Mouse (Mus musculus): ENCODE results near the gene Chrnb1.

Chrnb1 gene

DNA sequence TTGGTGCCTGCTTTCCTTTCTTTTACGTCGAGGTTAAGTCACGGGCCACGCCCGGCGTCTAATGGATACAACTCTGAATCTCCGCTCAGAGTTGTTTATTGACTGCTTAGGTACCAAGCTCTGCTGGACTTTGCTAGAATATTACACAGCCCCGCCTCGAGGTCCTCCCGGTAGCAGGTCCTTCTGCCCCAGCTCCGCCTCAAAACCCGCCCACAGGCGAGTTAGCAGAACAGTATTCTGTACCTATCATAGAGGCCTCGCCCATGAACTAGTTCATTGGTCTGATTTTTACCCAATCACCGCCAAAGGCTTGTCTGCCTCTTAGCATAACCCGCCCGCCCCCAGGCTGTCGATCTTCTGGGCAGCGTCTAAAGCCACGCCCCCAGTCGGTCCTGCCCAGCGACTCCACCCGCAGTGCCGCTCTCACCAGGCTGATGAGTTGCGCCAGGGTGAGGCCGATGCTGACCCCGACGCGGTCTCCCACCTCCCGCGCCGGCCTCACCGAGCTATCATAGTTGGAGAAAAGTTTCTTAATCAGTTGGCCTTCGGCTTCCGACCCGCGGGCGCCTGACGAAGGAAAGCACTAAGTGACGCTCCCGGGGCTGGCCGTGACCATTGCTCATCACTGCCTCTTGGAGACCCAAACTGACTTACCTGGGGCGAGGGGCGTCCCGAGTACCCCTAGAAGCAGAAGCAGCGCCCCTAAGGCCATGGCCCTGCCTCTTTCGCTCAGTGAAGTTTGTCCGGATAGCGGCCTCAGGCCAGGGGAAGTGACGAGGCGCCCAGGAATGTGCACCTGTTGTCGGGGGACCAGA, at the start of gene Chrnb1:
Gene Chrnb1, minus strand, starts transcription at position 776 of the 815 bp plus-strand sequence.
- DNase-seq (ENCODE audit: low read depth, low spot score): peak; percentile 98

DNA sequence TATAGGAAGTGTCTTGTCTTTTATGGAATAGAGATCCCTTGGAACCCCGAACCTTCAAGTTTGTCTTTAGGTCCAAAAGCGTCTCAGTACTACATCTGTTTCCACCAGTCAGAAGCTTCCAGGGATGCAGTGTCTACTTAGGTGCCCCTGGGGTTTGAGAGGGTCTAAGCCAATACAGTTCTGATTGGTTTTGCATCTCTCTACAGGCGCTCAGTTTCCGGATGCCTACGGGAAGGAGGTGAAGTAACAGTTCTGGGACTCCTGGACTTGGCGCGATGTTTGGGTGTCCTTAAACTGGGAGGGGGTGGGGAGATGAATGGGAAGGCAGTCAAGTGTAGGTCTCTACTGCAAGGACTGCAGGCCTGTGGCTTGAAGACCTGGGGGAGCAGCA, 43.0 kb upstream of the Chrnb1 start:
- no peak for DNase-seq (ENCODE audit: low read depth, low spot score)

DNA sequence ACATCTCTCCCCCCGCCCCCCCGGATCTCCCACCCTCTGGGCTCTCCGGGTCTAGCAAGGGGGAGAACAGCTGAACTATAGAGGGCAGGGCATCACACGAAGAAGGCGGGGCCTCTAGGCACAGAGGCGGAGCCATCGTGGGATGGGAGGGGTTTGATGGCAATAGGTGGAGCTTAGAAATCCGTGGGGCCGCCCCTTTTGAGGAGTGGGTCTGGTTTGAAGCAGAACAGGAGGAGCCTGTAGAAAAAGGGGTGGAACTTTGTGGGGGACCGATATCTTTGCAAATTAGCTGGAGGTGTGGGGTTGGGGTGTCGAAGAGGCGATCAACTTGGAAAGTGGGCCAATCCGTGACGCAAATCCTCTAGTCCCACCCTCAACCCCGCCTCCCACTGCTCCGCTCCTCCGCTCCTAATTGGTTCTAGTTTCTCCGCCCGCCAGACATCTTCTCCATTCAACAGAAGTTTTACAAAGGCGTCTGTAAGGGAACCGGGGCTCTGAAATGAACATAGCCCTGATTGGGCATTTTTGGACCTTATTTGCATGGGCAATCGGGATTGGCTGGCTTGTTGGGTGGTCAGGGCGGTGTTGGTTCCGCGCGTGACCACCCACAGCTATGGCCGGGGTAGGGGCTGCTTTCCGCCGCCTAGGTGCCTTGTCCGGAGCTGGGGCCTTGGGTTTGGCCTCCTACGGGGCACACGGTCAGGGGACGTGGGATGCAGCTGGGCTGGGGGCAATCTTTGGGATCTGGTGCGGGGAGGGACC, 42.4 kb upstream of the Chrnb1 start, which contains the start of gene Tmem256:
Gene Tmem256, plus strand, starts transcription at position 563 of the 762 bp plus-strand sequence.
- peak; percentile 99 for DNase-seq (ENCODE audit: low read depth, low spot score)

DNA sequence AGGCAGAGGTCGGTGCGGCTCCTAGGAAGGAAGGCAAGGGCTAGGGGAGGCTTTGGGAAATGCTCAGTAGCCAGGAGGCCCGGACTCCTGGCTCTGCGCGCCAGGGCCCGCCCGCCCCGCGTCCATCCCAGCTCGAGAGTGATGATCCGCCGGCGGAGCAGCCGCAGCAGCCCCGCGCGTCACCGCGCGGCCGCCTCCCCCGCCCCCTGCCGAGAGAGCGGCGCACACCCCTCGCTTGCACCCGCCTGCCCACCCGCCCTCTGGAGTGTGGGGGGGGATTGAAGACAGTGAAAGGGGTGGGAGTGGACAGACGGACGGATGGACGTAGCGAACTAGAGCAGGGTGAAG, 41.8 kb upstream of the Chrnb1 start, which contains the start of gene Nlgn2:
Gene Nlgn2, minus strand, starts transcription at position 181 of the 348 bp plus-strand sequence.
- DNase-seq (ENCODE audit: low read depth, low spot score): no peak

DNA sequence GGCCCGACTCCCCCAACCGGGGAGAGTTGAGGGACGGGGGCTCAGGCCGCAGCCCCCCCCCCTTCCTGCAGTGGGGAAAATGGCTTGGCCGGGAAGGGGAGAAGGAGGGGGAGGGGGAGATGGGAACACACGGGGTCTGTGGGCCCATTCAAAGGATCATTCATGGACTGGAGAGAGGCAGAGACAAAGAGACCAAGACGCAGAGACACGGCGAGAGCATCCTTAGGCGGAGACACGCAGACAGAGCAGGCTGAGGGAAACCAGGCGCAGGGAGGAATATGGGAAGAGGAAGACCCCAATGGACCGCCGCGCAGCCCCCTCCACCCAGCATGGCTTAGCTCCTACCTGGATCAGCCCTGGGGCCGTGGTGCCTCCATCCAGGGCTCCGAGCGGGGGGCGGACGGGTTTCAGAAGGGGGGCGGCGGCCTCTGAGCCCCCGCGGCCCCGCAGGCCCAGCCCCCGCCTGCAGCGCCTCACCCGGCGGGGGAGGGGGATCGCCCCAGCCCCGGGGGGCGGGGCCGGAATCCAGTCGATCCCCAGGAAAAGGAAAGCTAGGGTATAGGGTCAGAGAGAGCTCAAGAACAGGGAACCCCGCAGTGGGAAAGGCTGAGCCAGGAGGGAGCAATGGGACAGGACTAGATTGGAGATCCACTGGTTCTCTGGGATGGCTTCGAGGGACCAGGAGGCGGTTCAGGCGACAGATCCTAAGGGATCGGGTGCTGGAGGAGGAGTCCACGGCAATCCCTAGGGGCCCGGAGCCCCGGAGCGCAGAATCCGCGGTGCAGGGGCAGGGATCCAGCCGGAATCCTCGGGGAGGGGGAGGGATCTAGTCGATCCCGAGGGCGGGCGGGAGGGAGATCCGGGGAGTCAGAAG, 41.2 kb upstream of the Chrnb1 start:
- DNase-seq (ENCODE audit: low read depth, low spot score): peak; percentile 23

DNA sequence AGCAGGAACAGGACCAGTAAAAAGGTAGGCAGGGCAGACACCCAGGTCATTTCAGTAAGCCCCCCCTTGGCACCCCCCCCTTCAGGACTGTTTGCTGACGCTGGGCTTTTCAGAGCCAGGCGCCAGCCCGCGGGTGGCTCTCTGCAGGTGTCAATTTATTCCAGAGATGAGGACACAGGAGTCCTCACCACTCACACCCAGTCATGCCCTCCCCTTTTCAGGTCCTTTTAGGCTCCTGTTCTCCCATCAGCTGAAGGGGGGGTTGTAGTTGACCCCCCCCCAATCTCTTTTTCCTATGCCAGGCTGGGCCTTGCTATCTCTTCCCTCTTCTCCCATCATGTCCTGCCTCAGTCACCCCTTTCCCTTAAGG, 40.2 kb upstream of the Chrnb1 start:
- no peak for DNase-seq (ENCODE audit: low read depth, low spot score)

DNA sequence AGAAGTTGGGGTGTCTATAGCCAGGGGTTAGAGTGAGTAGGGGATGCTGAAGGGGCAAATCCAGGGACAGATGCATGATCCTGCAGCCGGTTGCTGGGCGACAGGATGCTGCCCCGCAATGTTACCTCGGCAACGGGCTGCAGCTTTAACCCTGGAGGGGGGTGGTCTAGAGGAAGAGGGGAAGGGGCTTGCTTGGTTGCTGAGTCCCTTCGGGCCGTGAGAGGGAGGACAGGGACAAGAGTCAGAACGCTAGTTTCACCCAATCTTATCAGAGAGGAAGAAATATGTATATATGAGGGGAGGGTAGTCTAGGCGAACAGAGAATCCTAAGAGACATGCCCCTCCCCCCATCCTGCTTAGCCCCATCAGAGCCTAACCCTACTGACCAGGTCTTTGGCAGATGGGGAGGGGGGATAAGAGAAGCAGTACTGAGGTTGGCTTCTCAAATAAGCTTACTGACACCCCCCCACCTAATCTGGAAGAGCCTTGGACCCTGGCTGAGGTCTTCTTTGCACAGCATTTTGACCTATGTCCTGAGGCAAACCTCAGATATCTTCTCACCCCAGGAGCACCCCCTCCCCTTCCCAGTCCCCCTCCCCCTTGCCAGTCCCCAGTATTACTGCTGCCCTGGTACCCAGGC, 39.7 kb upstream of the Chrnb1 start:
- DNase-seq (ENCODE audit: low read depth, low spot score): no peak

DNA sequence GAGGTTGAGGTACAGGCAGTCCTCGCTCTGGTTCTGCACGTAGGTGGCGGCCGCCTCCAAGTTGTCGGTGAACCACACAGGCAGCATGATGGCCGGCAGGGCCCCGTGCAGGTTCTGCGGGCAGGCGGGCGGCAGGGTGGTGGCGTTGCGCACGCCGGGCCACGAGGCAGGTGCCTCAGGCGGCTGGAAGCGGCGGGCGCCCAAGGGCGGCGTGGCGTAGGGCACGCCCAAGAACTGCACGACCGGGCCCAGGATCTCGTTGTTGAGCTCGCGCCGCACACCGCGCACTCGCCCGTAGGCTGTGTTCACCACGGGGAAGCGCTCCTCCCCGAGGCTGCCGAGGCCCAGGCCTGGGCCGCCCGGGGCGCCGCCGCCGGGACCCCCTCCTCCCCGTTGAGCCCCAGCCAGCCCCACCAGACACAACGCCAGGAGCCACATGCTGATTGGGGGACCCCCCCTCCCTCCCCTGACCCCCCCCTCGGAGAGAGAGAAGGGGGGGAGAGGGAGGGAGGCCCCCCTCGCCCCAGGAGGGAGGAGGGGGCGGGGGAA, 38.3 kb upstream of the Chrnb1 start:
- no peak for DNase-seq (ENCODE audit: low read depth, low spot score)

DNA sequence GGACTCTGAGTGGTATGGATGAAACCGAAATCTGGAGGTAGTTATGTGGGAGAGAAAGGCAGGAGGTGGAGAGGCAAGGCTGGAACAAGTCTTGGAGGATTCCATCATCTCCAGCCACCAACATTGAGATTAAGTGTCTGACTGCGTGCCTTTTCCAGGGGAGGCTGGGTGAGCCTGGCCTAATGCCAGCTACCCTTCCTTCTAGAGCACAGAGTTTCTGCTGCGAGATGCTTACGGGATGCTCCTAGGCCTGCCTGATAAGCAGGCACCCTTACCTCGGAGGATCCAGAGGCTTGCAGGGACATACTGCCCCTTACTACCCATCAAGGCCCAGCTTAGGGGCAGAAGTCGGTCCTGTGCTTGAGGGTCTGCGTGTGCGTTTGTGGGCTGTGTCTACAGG, 37.8 kb upstream of the Chrnb1 start:
- DNase-seq (ENCODE audit: low read depth, low spot score): no peak

DNA sequence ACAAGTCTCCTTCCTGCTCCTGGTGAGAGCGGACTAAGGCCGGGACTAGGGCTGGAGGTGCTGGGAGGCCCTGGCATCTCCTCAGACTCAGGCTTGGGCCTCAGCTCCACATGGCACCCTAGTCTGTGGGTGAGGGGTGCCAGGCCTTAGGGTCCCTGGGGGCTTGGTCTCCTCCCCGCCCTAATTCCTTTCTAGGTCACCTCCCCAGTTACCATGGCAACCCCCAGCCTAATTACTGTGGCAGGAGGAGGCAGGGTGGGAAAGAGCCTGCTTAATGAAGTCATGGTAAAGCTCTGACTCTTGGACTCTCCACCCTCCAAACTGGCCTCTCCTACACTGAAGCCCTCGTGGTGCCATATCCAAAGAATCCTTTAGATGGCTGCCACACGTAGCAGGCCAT, 33.1 kb upstream of the Chrnb1 start:
- no peak for DNase-seq (ENCODE audit: low read depth, low spot score)

DNA sequence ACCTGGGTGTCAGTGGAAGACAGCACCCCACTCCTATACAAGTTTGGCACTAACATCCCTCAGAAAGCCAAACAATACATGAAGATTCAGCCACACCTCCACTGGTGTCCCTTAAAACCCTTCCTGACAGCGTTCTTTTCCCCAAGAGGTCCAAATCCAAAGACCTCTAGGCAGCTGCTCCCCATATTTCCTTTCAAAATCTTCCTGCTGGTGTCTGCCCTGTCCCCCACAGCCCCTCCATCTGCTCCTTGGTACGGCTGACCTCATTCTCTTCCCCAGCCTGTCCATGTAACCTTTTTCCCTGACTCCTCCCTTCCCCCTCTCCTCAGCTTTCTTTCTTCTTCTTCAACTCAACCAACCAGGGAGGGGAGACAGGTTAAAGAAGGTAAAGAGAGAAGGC, 27.7 kb upstream of the Chrnb1 start:
- no peak for DNase-seq (ENCODE audit: low read depth, low spot score)

DNA sequence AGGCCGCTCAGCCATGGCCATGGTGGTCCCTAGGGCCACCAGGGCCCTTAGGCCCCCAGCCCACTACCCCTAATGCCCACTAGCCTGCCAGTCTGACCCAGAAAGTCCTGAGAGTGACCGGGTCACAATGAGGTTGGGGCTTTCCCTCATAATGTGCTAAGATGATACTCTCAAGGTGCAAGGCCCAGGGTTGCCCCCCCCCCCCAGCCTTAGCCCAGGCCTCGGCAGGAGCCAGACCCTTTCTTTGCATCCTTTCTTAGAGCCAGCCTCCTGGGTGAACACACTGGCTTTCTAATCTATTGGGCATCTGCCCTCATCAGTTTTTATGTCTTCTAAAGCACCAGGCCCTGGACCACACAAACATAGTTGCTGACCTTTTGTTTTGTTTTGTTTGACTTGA, 26.3 kb upstream of the Chrnb1 start, which contains the start of gene Spem1:
Gene Spem1, minus strand, starts transcription at position 101 of the 400 bp plus-strand sequence.
- DNase-seq (ENCODE audit: low read depth, low spot score): no peak

DNA sequence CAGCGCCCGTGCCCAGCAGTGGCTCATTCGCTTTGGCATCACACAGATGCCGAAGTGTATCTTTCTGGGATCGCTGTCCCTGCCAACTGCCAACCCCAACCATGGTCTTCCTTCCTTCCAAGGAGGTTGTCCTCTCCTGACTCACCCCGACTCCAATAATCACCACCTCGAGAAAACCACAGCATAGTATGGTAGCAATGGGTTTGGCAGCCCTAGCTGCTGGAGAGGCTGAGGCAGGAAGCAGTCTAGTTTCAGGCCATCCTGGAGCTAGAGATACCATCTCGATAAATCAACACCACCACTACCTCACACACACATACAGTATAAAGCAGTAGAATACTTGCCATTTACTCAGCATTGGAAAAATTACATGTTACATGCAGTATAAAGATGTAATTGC, 23.1 kb upstream of the Chrnb1 start:
- no peak for DNase-seq (ENCODE audit: low read depth, low spot score)

DNA sequence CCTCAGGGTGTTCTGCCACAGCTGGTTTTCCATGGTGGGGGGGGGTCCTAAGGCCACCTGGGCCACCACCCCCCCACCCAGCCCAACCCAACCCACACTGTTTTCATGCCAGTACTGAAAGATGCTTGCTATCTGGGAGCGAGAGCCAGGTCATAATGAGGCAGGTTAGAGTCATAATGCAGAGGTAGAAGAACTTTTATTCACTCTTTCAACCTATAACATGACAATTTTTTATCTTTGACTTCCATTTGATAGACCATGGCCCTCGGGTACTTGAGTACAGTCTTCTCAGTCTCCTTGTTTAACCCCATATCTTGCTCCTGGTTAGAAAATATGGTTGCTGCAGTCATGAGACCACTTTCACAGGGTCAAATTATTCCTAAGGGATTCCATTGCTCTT, 22.6 kb upstream of the Chrnb1 start, which contains the start of gene Spem2:
Gene Spem2, minus strand, starts transcription at position 101 of the 400 bp plus-strand sequence.
- DNase-seq (ENCODE audit: low read depth, low spot score): no peak

DNA sequence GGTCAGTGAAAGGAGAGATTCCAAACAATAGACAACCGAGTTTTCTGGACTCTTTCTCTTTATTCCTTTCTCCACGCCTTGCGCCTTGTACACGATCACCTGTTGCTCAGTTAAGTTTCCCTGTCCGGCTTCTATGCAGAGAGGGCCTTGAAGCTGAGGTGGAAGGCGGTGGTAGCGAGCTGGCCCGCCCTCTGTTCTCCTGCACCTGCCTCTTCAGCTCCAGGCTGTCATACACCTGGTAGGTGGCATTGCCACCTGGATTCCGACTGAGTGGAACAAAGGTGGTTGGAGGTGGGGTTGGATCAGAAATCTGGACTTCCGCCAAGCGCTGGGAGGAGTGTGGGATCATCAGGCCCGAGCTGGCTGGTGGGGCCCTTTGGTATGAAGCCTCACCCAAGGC, 20.8 kb upstream of the Chrnb1 start:
- DNase-seq (ENCODE audit: low read depth, low spot score): no peak

DNA sequence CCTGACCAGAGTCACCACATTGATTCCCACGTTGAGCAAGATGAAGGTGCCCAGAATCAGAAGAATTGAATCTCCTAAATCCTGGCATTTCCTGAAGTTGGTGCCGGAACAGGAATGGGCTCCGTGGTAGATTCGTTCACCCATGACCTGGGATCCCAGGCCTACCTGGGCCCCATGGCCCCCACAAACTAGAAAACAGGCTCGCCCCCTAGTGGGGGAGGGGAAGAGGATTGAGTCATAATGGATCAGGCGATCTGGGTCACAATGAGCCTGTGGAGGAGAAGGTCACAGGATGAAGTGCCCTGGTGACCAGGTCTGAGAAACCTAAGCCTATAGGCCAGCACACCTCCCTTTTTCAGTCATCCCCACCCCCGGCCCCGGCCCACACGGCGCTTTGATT, 19.4 kb upstream of the Chrnb1 start, which contains the start of gene Gm39566:
Gene Gm39566, minus strand, starts transcription at position 144 of the 400 bp plus-strand sequence.
- no peak for DNase-seq (ENCODE audit: low read depth, low spot score)

DNA sequence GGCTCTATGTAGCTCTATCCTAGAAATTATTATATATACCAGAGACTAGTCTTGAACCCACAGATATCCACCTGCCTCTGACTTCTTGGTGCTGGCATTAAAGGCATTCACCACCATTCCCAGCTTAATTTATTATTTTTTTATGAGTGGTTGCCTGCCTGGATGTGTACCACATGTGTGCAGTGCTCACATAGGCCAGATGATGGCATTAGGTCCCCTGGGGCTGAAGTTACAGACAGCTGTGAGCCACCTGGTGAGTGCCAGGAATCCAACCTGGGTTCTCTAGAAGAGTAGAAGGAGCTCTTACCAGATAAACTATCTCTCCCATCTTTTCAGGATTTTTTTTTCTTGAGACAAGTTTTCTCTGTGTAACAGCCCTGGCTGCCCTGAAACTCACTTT, 14.5 kb upstream of the Chrnb1 start:
- DNase-seq (ENCODE audit: low read depth, low spot score): peak; percentile 32

DNA sequence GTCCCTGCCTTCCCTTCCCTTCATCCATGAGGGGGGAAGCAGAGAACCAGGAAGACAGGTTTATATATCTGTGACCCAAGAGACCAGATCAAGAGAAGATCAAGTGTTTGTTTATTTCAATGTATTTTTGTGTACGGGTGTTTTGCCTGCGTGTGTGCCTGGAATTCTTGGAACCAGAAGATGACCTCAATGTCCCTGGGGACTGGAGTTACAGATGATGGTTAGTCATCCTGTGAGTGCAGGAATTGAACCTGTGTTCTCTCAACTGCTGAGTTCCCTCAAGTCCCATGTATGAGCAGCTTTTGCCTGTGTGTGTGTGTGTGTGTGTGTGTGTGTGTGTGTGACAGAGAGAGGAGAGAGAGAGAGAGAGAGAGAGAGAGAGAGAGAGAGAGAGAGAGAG, 11.9 kb upstream of the Chrnb1 start:
- DNase-seq (ENCODE audit: low read depth, low spot score): no peak

DNA sequence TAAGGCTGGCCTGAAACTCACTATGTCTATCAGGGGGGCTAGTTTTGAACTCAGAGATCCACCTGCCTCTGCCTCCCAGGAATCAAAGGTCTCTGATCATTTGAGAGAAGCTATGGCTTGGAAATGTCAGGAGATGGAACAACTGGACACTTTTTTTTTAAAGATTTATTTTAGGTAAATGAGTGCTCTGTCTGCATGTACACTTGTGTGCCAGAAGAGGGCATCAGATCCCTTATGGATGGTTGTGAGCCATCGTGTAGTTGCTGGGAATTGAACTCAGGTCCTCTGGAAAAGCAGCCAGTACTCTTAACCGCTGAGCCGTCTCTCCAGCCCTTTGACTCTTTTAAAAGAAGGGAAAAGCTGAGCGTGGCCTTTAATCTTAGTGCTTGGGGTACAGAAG, 10.6 kb upstream of the Chrnb1 start:
- no peak for DNase-seq (ENCODE audit: low read depth, low spot score)

DNA sequence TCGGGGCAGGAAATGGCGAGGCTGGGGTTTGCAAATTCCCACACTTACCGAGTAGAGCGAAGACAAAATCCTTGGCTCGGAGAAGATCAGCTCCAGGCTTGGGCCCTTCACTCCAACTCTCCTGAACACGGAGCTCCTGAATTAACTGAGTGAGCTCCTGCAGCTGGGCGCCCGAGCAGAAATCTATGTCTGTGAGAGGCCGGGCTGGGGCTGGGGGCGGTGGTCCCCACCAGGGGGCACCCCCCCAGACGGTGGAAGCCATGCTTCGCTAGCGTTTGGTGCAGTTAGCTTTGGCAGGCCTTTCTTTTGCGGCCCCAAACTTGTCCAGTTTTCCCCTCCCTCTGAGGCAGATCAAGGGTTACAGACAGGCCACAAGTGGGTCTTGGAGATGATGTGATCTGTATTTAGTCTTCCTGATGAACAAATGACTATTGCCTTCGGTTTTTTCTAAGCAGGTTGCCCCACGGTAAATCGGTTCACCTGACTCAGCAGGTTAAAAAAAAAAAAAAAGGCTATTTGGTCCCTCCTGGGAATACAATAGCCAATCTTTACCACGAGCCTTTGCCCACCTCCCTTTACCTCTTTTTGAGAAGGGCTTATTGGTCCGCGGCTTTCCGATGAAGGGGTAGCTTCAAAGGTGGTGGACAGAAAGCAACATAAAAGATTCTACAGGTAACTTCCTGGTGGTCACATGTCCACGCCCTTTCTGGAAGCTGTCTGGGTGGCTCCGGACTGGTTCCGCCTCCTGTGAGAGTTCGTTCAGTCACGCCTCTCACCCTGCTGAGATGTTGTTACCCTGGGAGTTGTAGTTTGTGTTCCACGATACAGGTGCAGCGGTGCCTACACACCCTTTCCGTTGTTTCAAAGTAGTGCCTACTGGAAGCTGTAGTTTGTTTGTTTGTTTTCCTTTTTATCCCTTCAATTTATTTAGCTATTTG, 9.5 kb upstream of the Chrnb1 start, which contains the start of gene Tmem102:
Gene Tmem102, minus strand, starts transcription at position 653 of the 938 bp plus-strand sequence.
- peak; percentile 87 for DNase-seq (ENCODE audit: low read depth, low spot score)

Data from A20 (cell line).